Mouse (Mus musculus): Measurements from ENCODE around the gene Cdh23. TPM values are rescaled to one million over a fixed set of nuclear protein-coding genes. Genes with fewer than 3 reads are reported as not detected.

The Cdh23 gene
- polyA plus RNA-seq, 1 experiment from 2014 or later, result 2.0 TPM

DNA sequence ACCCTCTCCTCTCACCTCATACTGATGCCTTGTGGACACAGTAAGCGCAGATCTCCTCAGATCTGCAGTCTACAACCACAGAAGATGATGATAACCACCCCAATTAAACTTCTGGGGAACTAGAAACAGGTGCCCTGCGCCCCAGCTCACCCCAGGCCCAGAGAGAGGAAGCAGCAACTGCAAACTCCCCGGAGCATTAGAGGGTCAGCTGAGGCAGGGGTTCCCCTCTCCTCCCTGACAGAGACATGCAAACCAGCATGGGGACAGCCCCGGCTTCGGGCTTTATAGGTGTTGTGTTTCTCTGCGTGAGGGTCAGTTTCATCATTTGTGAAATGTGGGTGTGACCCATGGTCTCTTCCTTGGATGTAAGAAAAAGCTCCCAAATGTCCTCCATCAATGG, 1.5 kb upstream of the Cdh23 start:
- H3K36me3 ChIP-seq, result no peaks in the 10 kb centered on the region
- no peak overlapping the region for H3K4me2 ChIP-seq
- peaks cover 4% of the 10 kb centered on the region; the same call in 1 of the 2 replicates for H3K4me1 ChIP-seq (replicated peaks)
- no peak for ATAC-seq (ENCODE audit: low FRiP score)
- no peak overlapping the region for H3K9ac ChIP-seq
- H3K27me3 ChIP-seq, result peaks cover 11% of the 10 kb centered on the region; the same call in 1 of the 2 replicates
- H3K4me3 ChIP-seq, result no peak overlapping the region
- no peaks in the 10 kb centered on the region for H3K9me3 ChIP-seq
- 87% methylated on average over 6 of the region's 6 CpGs for WGBS
- no peak overlapping the region for H3K27ac ChIP-seq

DNA sequence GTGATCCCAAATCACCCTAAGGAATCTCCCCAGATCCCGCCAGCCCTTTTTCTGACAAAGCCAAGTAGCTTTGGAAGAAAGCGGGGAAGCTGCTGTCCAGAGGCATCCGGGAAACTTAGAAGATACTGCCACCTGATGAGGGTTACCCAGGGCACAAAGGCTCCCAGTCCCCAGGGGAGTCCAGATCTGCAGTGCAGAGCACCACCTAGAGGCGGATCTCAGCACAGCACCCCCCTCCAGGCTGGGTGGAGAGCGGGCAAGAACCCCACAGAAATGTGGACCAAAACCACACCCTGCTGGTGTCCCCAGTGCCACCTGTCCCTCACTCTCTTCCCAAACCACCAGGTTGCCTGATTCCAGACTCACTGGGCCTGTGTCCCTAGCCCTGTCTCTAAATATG, 685 bp upstream of the Cdh23 start:
- Histone ChIP-seq H3K4me1 (replicated peaks) (peaks cover 6% of the 10 kb centered on the region; the same call in 1 of the 2 replicates), H3K27ac (no peak overlapping the region), H3K9me3 (no peaks in the 10 kb centered on the region), H3K4me3 (no peak overlapping the region), H3K27me3 (peaks cover 14% of the 10 kb centered on the region; the same call in 1 of the 2 replicates), H3K36me3 (no peaks in the 10 kb centered on the region), H3K4me2 (no peak overlapping the region), H3K9ac (no peak overlapping the region)
- no peak for ATAC-seq (ENCODE audit: low FRiP score)
- WGBS, result 13% methylated on average over 5 of the region's 5 CpGs

DNA sequence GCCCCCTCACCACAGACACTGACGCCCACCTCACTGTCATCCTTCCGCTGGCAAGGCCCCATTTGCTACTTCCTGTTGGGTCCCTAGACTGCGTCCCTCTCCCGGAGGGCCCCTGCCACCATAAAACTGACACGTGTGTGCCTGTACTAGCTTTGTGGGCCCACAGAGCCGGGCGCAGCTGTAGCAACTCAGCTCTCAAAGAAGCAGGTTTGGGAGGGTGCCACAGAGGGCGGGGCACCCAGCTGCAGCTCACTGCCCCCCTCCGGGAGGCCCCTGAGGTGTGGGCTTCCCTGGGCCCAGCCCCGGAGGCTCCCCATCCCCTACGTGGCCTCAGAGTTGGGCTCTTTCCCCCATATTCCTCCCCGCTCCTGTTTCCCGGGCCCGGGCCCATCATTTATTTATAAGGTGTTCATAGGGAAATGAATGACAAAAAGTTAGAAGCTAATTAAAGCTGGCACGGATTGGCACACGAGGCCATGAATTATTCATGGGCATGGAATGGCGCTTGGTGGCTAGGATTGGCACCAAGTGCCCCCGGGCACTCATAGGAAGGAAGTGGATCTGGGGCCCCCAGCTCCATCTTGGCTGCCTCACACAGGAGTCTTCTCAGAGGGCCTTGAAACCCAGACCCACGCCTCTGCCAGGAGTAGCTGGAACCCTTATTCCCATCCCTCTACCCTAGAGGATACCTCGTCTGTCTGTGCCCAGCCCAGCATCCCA, 4.5 kb downstream of the Cdh23 start:
- ATAC-seq (ENCODE audit: low FRiP score), result peak; percentile 23

DNA sequence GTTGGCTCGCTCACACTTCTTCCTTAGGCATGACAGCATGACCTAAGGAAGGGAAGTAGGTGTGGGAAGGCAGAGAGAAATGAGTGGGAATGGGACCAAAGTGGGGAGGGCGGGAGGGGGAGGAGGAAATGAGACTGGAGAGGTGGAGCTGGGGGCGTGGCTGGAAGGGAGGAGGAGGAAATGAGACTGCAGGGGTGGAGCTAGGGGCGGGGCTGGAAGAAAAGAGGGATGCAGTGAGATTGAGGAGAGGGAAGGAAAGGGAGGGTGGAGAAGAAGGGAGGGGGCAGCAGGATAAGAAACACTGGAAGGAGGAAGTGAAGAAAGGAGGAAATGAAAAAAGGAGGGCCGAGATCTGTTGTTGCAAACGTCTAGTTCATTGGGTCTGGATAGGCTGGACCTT, 5.3 kb downstream of the Cdh23 start:
- ATAC-seq (ENCODE audit: low FRiP score), result no peak
- H3K9ac ChIP-seq, result no peak overlapping the region
- H3K9me3 ChIP-seq, result no peaks in the 10 kb centered on the region
- peaks cover 22% of the 10 kb centered on the region for H3K4me1 ChIP-seq (replicated peaks)
- H3K4me3 ChIP-seq, result no peak overlapping the region
- H3K27me3 ChIP-seq, result peaks cover 54% of the 10 kb centered on the region
- no peaks in the 10 kb centered on the region for H3K36me3 ChIP-seq
- WGBS, result 49% methylated on average over 6 of the region's 6 CpGs
- H3K4me2 ChIP-seq, result no peak overlapping the region
- no peak overlapping the region for H3K27ac ChIP-seq

More for the DNA sequence above, 4.5 kb downstream of the Cdh23 start:
- no peaks in the 10 kb centered on the region for H3K9me3 ChIP-seq
- no peak overlapping the region for H3K9ac ChIP-seq
- no peak overlapping the region for H3K4me3 ChIP-seq
- no peak overlapping the region for H3K27ac ChIP-seq
- 54% methylated on average over 20 of the region's 20 CpGs for WGBS
- peaks cover 13% of the 10 kb centered on the region for H3K4me1 ChIP-seq (replicated peaks)
- peaks cover 45% of the 10 kb centered on the region for H3K27me3 ChIP-seq
- H3K36me3 ChIP-seq, result no peaks in the 10 kb centered on the region
- H3K4me2 ChIP-seq, result no peak overlapping the region

- Histone ChIP-seq H3K27me3 (peaks cover 70% of the 10 kb centered on the region), H3K27ac (no peak overlapping the region), H3K36me3 (no peaks in the 10 kb centered on the region), H3K4me2 (no peak overlapping the region), H3K9me3 (no peaks in the 10 kb centered on the region), H3K9ac (no peak overlapping the region), H3K4me1 (replicated peaks) (peaks cover 29% of the 10 kb centered on the region), H3K4me3 (no peak overlapping the region)
- 88% methylated on average over 4 of the region's 4 CpGs for WGBS
- no peak for ATAC-seq (ENCODE audit: low FRiP score)
Measured at GRCm38 (mm10) chr10:60689396-60689795, 6.9 kb downstream of the Cdh23 start.

DNA sequence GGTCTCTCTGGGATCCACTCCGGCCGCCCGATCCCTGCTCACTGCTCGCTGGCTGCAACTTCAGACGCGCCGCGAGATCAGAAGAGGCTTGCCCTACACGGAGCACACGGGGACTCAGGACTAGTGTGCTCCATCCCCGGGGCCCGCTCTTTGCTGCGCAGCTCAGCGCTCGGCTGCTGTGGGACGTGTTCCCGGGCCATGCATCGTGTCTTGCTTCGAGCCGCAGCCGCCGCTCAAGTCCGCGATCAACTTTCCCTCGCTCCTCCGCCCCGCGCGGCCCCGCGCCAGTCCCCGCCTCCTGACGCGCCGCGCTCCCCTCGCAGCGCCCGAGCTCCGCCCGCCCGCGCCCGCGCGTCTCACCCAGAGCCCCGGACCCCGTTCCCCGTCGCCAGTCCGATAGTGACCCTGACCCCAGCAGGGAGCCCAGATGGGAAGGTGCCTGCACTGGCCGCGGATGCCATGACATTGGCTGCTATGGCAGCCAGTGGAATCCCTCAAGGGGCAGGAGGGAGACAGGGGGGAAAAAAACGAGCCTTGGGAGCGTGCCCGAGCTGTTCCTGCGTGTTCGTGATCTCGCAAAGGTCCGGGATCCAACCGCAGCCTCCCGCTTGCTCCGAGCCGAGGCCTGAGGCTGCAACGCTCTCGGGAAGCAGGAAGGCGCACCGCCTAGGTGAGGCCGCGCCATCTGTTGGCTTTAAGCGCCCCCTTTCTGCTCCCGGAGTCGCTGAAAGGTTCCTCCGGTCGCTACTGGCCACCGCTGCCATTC, 9.1 kb downstream of the Cdh23 start:
- Histone ChIP-seq H3K27ac (no peak overlapping the region), H3K9ac (peak overlapping the region; percentile 74), H3K4me2 (peak overlapping the region; percentile 99), H3K4me1 (replicated peaks) (peaks cover 29% of the 10 kb centered on the region), H3K36me3 (no peaks in the 10 kb centered on the region), H3K9me3 (no peaks in the 10 kb centered on the region), H3K27me3 (peaks cover 80% of the 10 kb centered on the region), H3K4me3 (peak overlapping the region; percentile 59)
- peak; percentile 76 for ATAC-seq (ENCODE audit: low FRiP score)
- under 1% methylated on average over 76 of the region's 76 CpGs for WGBS

DNA sequence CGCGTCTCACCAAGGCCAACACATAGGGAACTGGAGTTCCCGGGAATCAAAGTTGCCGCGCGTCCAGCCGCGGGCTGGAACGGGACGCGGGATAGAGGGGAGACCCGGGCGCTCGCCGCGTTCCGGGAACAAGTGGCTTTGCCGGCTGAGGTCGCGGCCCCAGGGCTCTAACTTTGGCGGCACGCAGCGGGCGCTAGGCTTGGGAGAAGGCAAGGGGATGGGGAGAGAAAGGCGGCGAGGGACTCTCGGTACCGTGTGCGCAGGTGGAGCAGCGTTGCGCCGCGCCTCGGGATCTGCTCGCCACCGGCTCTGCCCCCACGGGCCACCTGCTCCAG, 9.7 kb downstream of the Cdh23 start:
- no peak overlapping the region for H3K27ac ChIP-seq
- H3K4me2 ChIP-seq, result peak overlapping the region; percentile 99
- no peaks in the 10 kb centered on the region for H3K9me3 ChIP-seq
- H3K4me3 ChIP-seq, result peak overlapping the region; percentile 59
- ATAC-seq (ENCODE audit: low FRiP score), result no peak
- peak overlapping the region; percentile 74 for H3K9ac ChIP-seq
- peaks cover 24% of the 10 kb centered on the region for H3K4me1 ChIP-seq (replicated peaks)
- under 1% methylated on average over 37 of the region's 37 CpGs for WGBS
- H3K36me3 ChIP-seq, result no peaks in the 10 kb centered on the region
- peaks cover 80% of the 10 kb centered on the region for H3K27me3 ChIP-seq

GRCm38 (mm10) chr10:60685764-60686640, 10.3 kb downstream of the Cdh23 start:
- no peak for ATAC-seq (ENCODE audit: low FRiP score)
- peak overlapping the region; percentile 74; the same call in 1 of the 2 replicates for H3K9ac ChIP-seq
- 8% methylated on average over 50 of the region's 50 CpGs for WGBS
- no peaks in the 10 kb centered on the region for H3K9me3 ChIP-seq
- peak overlapping the region; percentile 59 for H3K4me3 ChIP-seq
- H3K4me2 ChIP-seq, result peak overlapping the region; percentile 99
- H3K4me1 ChIP-seq (replicated peaks), result peaks cover 22% of the 10 kb centered on the region
- H3K27me3 ChIP-seq, result peaks cover 80% of the 10 kb centered on the region
- no peak overlapping the region for H3K27ac ChIP-seq
- H3K36me3 ChIP-seq, result no peaks in the 10 kb centered on the region

GRCm38 (mm10) chr10:60678926-60679325, 17.4 kb downstream of the Cdh23 start:
- H3K27ac ChIP-seq, result no peak overlapping the region
- no peak overlapping the region for H3K9ac ChIP-seq
- WGBS, result 90% methylated on average over 3 of the region's 3 CpGs
- H3K27me3 ChIP-seq, result peaks cover 16% of the 10 kb centered on the region
- H3K4me3 ChIP-seq, result no peak overlapping the region
- H3K4me2 ChIP-seq, result no peak overlapping the region
- no peaks in the 10 kb centered on the region for H3K4me1 ChIP-seq (replicated peaks)
- ATAC-seq (ENCODE audit: low FRiP score), result no peak
- H3K36me3 ChIP-seq, result no peaks in the 10 kb centered on the region
- H3K9me3 ChIP-seq, result peaks cover 3% of the 10 kb centered on the region; the same call in 1 of the 2 replicates

DNA sequence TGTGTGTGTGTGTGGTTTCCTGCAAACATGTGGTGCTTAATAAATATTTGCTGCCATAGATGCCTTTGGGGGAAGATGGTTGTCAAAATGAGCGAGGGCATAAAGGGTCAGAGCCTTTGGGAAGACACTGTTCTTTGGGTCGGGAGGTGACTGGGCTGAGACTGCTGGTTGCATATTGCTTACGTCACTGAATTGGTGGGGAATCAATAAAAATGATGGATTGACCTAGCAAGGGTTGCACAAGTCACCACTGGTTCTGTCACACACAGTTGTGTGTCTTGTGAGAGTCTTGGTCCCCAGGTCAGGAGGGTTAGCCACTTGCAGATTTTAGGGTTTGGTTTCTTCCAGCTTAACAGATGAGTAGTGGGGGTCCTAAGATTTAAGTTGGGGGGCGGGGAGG, 19.0 kb downstream of the Cdh23 start:
- Histone ChIP-seq H3K4me3 (no peak overlapping the region), H3K27ac (no peak overlapping the region), H3K4me1 (replicated peaks) (no peaks in the 10 kb centered on the region), H3K36me3 (no peaks in the 10 kb centered on the region), H3K4me2 (no peak overlapping the region), H3K27me3 (0 out of 2 replicates have a peak, but pooled peaks cover 5% of the 10 kb centered on the region), H3K9me3 (peaks cover 3% of the 10 kb centered on the region; the same call in 1 of the 2 replicates), H3K9ac (no peak overlapping the region)
- 76% methylated on average over 4 of the region's 4 CpGs for WGBS
- no peak for ATAC-seq (ENCODE audit: low FRiP score)

GRCm38 (mm10) chr10:60670166-60670565, 26.1 kb downstream of the Cdh23 start:
- no peak overlapping the region for H3K9ac ChIP-seq
- H3K9me3 ChIP-seq, result peaks cover 3% of the 10 kb centered on the region; the same call in 1 of the 2 replicates
- H3K4me1 ChIP-seq (replicated peaks), result no peaks in the 10 kb centered on the region
- H3K27ac ChIP-seq, result no peak overlapping the region
- H3K27me3 ChIP-seq, result no peaks in the 10 kb centered on the region
- no peak overlapping the region for H3K4me3 ChIP-seq
- no peak for ATAC-seq (ENCODE audit: low FRiP score)
- H3K4me2 ChIP-seq, result no peak overlapping the region
- H3K36me3 ChIP-seq, result no peaks in the 10 kb centered on the region
- WGBS, result 80% methylated on average over 8 of the region's 8 CpGs

GRCm38 (mm10) chr10:60668591-60668990, 27.7 kb downstream of the Cdh23 start:
- no peak for ATAC-seq (ENCODE audit: low FRiP score)
- 90% methylated on average over 3 of the region's 3 CpGs for WGBS

More at GRCm38 (mm10) chr10:60668591-60668990, 27.7 kb downstream of the Cdh23 start:
- H3K27me3 ChIP-seq, result no peaks in the 10 kb centered on the region
- no peaks in the 10 kb centered on the region for H3K9me3 ChIP-seq
- H3K4me1 ChIP-seq (replicated peaks), result no peaks in the 10 kb centered on the region
- no peak overlapping the region for H3K4me2 ChIP-seq
- H3K27ac ChIP-seq, result no peak overlapping the region
- no peak overlapping the region for H3K4me3 ChIP-seq
- no peaks in the 10 kb centered on the region for H3K36me3 ChIP-seq
- H3K9ac ChIP-seq, result no peak overlapping the region
